In the genomic region with DNA sequence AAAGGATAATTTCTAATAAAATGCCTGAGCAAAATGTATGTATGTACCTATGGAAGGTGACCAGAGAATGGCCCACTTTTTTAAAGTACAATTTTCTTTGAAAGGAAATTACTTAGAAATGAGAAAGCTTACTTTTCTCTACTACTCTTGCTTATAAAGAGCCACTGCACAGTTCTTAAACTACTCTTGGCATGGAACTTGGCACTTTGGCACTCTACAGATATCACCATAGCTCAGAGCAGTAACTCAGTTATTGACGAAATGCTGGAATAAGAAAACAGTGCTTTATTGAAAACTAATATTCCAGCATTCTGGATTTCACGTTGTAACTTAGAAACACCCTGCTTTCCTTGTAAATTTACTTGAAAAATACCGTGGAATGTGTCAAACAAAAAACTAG, we compare ENCODE assay signal across 17 mouse cellular contexts. TPM values are rescaled to one million over a fixed set of nuclear protein-coding genes. Genes with fewer than 3 reads are reported as not detected.
DNase-seq lines count a peak whose midpoint lies in the region; ATAC-seq and TF ChIP-seq lines count a peak whose summit lies in the region.
"Had no signal": no experiment of that assay in that cellular context is flagged by ENCODE, and none has a peak within 500 bp of the region (broad histone marks: within the 10 kb centered on the region; RNA-seq: fewer than 3 reads in every experiment).

No protein-coding gene starts in this region.

- TF ChIP-seq EP300 in liver, embryonic 14.5 days (IDR thresholded peaks at IDR 0.05; ENCODE audit: low read depth): no peak

- no peak overlapping the region for H3K27ac ChIP-seq in embryonic facial prominence, embryonic 13.5 days
- H3K27ac ChIP-seq in embryonic facial prominence, embryonic 10.5 days (replicated peaks): no peak overlapping the region
- no peak overlapping the region for H3K27ac ChIP-seq in heart, embryonic 15.5 days
- no peak overlapping the region for H3K27ac ChIP-seq in liver, embryonic 12.5 days
- no peak overlapping the region for H3K27ac ChIP-seq in liver, embryonic 11.5 days (ENCODE audit: low read depth, low read length)
- H3K27ac ChIP-seq in liver, embryonic 14.5 days: no peak overlapping the region
- H3K27ac ChIP-seq: heart, embryonic 10.5 days; hindbrain, embryonic 13.5 days; left cerebral cortex, adult 2 months; limb, embryonic 13.5 days had no signal

- H3K4me3 ChIP-seq in embryonic facial prominence, embryonic 13.5 days: no peak overlapping the region
- H3K4me3 ChIP-seq in embryonic facial prominence, embryonic 10.5 days: no peak overlapping the region
- no peak overlapping the region for H3K4me3 ChIP-seq in heart, embryonic 15.5 days
- no peak overlapping the region for H3K4me3 ChIP-seq in liver, embryonic 12.5 days
- H3K4me3 ChIP-seq in liver, embryonic 11.5 days (ENCODE audit: low read depth, low read length): no peak overlapping the region
- no peak overlapping the region for H3K4me3 ChIP-seq in liver, embryonic 14.5 days (ENCODE audit: insufficient read depth in 1 of 2, low read depth in 2 of 2, low read length in 2 of 2)

- H3K36me3 ChIP-seq in embryonic facial prominence, embryonic 13.5 days: peaks cover 4% of the 10 kb centered on the region
- H3K36me3 ChIP-seq in embryonic facial prominence, embryonic 10.5 days (replicated peaks): peaks cover 12% of the 10 kb centered on the region
- H3K36me3 ChIP-seq in heart, embryonic 15.5 days: peaks cover under 1% of the 10 kb centered on the region; the same call in 1 of the 2 replicates
- H3K36me3 ChIP-seq in liver, embryonic 12.5 days: peaks cover 25% of the 10 kb centered on the region
- peaks cover 4% of the 10 kb centered on the region; the same call in 1 of the 2 replicates for H3K36me3 ChIP-seq in liver, embryonic 11.5 days (ENCODE audit: control insufficient read depth, insufficient read depth, low read length)
- H3K36me3 ChIP-seq in liver, embryonic 14.5 days (replicated peaks; ENCODE audit: control insufficient read depth, insufficient read depth, low read depth): peaks cover 6% of the 10 kb centered on the region

- TF ChIP-seq CTCF in liver, embryonic 14.5 days (IDR thresholded peaks at IDR 0.05; ENCODE audit: low read depth): no peak

- no peaks in the 10 kb centered on the region for H3K9me3 ChIP-seq in embryonic facial prominence, embryonic 13.5 days
- no peaks in the 10 kb centered on the region for H3K9me3 ChIP-seq in embryonic facial prominence, embryonic 10.5 days
- no peaks in the 10 kb centered on the region for H3K9me3 ChIP-seq in heart, embryonic 15.5 days (replicated peaks)
- H3K9me3 ChIP-seq in liver, embryonic 12.5 days (replicated peaks): no peaks in the 10 kb centered on the region
- no peaks in the 10 kb centered on the region for H3K9me3 ChIP-seq in liver, embryonic 11.5 days (ENCODE audit: control insufficient read depth, low read length)
- H3K9me3 ChIP-seq in liver, embryonic 14.5 days (ENCODE audit: control insufficient read depth, low read length): no peaks in the 10 kb centered on the region
- H3K9me3 ChIP-seq: heart, embryonic 10.5 days; hindbrain, embryonic 13.5 days; limb, embryonic 13.5 days had no signal

- no peak for DNase-seq in embryonic facial prominence, embryonic 10.5 days (ENCODE audit: low spot score)
- DNase-seq in heart, postnatal 10 days: no peak
- DNase-seq in liver, embryonic 11.5 days (ENCODE audit: low spot score): no peak
- DNase-seq in liver, embryonic 14.5 days (ENCODE audit: low read depth in 3 of 3, low spot score in 3 of 3): no peak
- no peak for DNase-seq in urinary bladder, postnatal 4 days (ENCODE audit: low spot score in 2 of 2)
- DNase-seq: cerebellum, postnatal 14 days; gastrocnemius, postnatal 14 days; right cerebral cortex, postnatal 14 days; thymus, postnatal 25 days had no signal

- H3K9ac ChIP-seq in embryonic facial prominence, embryonic 13.5 days: no peak overlapping the region
- H3K9ac ChIP-seq in heart, embryonic 15.5 days: no peak overlapping the region
- H3K9ac ChIP-seq in liver, embryonic 12.5 days: no peak overlapping the region
- H3K9ac ChIP-seq in liver, embryonic 11.5 days (ENCODE audit: low read depth, low read length): no peak overlapping the region
- H3K9ac ChIP-seq in liver, embryonic 14.5 days (replicated peaks): no peak overlapping the region
- H3K9ac ChIP-seq: hindbrain, embryonic 13.5 days; limb, embryonic 13.5 days had no signal

- H3K27me3 ChIP-seq in embryonic facial prominence, embryonic 13.5 days: no peaks in the 10 kb centered on the region
- no peaks in the 10 kb centered on the region for H3K27me3 ChIP-seq in embryonic facial prominence, embryonic 10.5 days (replicated peaks; ENCODE audit: low read depth, poor library complexity, severe bottlenecking)
- no peaks in the 10 kb centered on the region for H3K27me3 ChIP-seq in heart, embryonic 15.5 days
- H3K27me3 ChIP-seq in liver, embryonic 12.5 days (replicated peaks): no peaks in the 10 kb centered on the region
- no peaks in the 10 kb centered on the region for H3K27me3 ChIP-seq in liver, embryonic 11.5 days (replicated peaks; ENCODE audit: control insufficient read depth, insufficient read depth, low read length)
- H3K27me3 ChIP-seq in liver, embryonic 14.5 days (ENCODE audit: control insufficient read depth, insufficient read depth, low read length): no peaks in the 10 kb centered on the region
- H3K27me3 ChIP-seq: hindbrain, embryonic 13.5 days; limb, embryonic 13.5 days had no signal

- peak overlapping the region; percentile 40; the same call in 1 of the 2 replicates for H3K4me2 ChIP-seq in embryonic facial prominence, embryonic 13.5 days
- H3K4me2 ChIP-seq in heart, embryonic 15.5 days: 0 out of 2 replicates have a peak overlapping the region, but pooled peaks have one; percentile 4
- H3K4me2 ChIP-seq in liver, embryonic 12.5 days: peak overlapping the region; percentile 50; the same call in 1 of the 2 replicates
- H3K4me2 ChIP-seq in liver, embryonic 11.5 days: no peak overlapping the region
- H3K4me2 ChIP-seq in liver, embryonic 14.5 days (ENCODE audit: low read depth): peak overlapping the region; percentile 97

- peaks cover 24% of the 10 kb centered on the region for H3K4me1 ChIP-seq in embryonic facial prominence, embryonic 13.5 days
- H3K4me1 ChIP-seq in embryonic facial prominence, embryonic 10.5 days: peaks cover 32% of the 10 kb centered on the region
- peaks cover 54% of the 10 kb centered on the region for H3K4me1 ChIP-seq in heart, embryonic 15.5 days (replicated peaks)
- peaks cover 58% of the 10 kb centered on the region for H3K4me1 ChIP-seq in liver, embryonic 12.5 days
- peaks cover 24% of the 10 kb centered on the region for H3K4me1 ChIP-seq in liver, embryonic 11.5 days (replicated peaks; ENCODE audit: control insufficient read depth, insufficient read depth, low read length)
- peaks cover 17 to 33% of the 10 kb centered on the region in 2 experiments for H3K4me1 ChIP-seq in liver, embryonic 14.5 days (replicated peaks; ENCODE audit: control insufficient read depth in 2 of 2, insufficient read depth in 2 of 2, low read length in 1 of 2)

- no peak for ATAC-seq in embryonic facial prominence, embryonic 13.5 days (ENCODE audit: insufficient number of reproducible peaks, insufficient read depth, low FRiP score, low TSS enrichment, low read depth)
- no peak for ATAC-seq in heart, embryonic 15.5 days (replicated peaks; ENCODE audit: insufficient number of reproducible peaks, insufficient read depth, low FRiP score, low read depth)
- no peak for ATAC-seq in liver, embryonic 12.5 days
- no peak for ATAC-seq in liver, embryonic 11.5 days (replicated peaks; ENCODE audit: low FRiP score)
- ATAC-seq in liver, embryonic 14.5 days (ENCODE audit: insufficient read depth): no peak
- ATAC-seq: intestine, postnatal 0 days had no signal

- intact Hi-C loops in heart, postnatal 10 days (cut with DNase I): loop anchor here (5.0 to 10.0 kb wide), 2 partner anchors 145 to 512 kb away; a partner anchor contains a TSS

- 75% methylated on average over 3 of the region's 3 CpGs for WGBS in embryonic facial prominence, embryonic 13.5 days
- 90% methylated on average over 3 of the region's 3 CpGs for WGBS in embryonic facial prominence, embryonic 10.5 days
- 74% methylated on average over 3 of the region's 3 CpGs for WGBS in heart, embryonic 15.5 days
- WGBS in liver, embryonic 12.5 days (ENCODE audit: insufficient replicate concordance): 81% methylated on average over 3 of the region's 3 CpGs
- 85% methylated on average over 3 of the region's 3 CpGs for WGBS in liver, embryonic 11.5 days
- 83% methylated on average over 3 of the region's 3 CpGs for WGBS in liver, embryonic 14.5 days (ENCODE audit: insufficient replicate concordance)

RNA-seq across cellular contexts. Expression of a gene that starts 3.0 kb away (rescaled TPM):
- polyA plus RNA-seq in embryonic facial prominence, embryonic 13.5 days (2015; fragmentation: Nextera tagmentation; extraction: Ambion mirVana): 87.0 and 89.7 TPM in 2 replicates
- 65.7 and 68.5 TPM in 2 replicates for polyA plus RNA-seq in embryonic facial prominence, embryonic 10.5 days (2016; fragmentation: Nextera tagmentation; extraction: Ambion mirVana)
- 133 and 152 TPM in 2 replicates for polyA plus RNA-seq in heart, embryonic 15.5 days (2015; fragmentation: Nextera tagmentation; extraction: Ambion mirVana)
- total RNA-seq in heart, postnatal 10 days (2021): 100 to 1,000 TPM; 288 to 292 TPM
- 88.6 and 88.7 TPM in 2 replicates for polyA plus RNA-seq in liver, embryonic 12.5 days (2016; fragmentation: Nextera tagmentation; extraction: Ambion mirVana)
- polyA plus RNA-seq in liver, embryonic 11.5 days (2014; fragmentation: Nextera tagmentation; extraction: Ambion mirVana): 97.7 and 100 TPM in 2 replicates
- polyA plus RNA-seq in liver, embryonic 14.5 days (2012; rRNA removed): 7.8 and 11.7 TPM in 2 replicates
- 74.4 and 80.3 TPM in 2 replicates for polyA plus RNA-seq in liver, embryonic 14.5 days (2014; fragmentation: Nextera tagmentation; extraction: Ambion mirVana)

RNA-seq across cellular contexts. Expression of a gene that starts 43.7 kb away (rescaled TPM):
- 0.56 and 0.95 TPM in 2 replicates for polyA plus RNA-seq in embryonic facial prominence, embryonic 13.5 days (2015; fragmentation: Nextera tagmentation; extraction: Ambion mirVana)
- not detected in 2 replicates for polyA plus RNA-seq in embryonic facial prominence, embryonic 10.5 days (2016; fragmentation: Nextera tagmentation; extraction: Ambion mirVana)
- polyA plus RNA-seq in heart, embryonic 15.5 days (2015; fragmentation: Nextera tagmentation; extraction: Ambion mirVana): 17.3 and 19.6 TPM in 2 replicates
- 1 to 10 TPM; 4.8 to 5.8 TPM for total RNA-seq in heart, postnatal 10 days (2021)
- 3.0 and 3.3 TPM in 2 replicates for polyA plus RNA-seq in liver, embryonic 12.5 days (2016; fragmentation: Nextera tagmentation; extraction: Ambion mirVana)
- polyA plus RNA-seq in liver, embryonic 11.5 days (2014; fragmentation: Nextera tagmentation; extraction: Ambion mirVana): 3.0 and 3.1 TPM in 2 replicates
- polyA plus RNA-seq in liver, embryonic 14.5 days (2012; rRNA removed): 4.0 and 5.4 TPM in 2 replicates
- polyA plus RNA-seq in liver, embryonic 14.5 days (2014; fragmentation: Nextera tagmentation; extraction: Ambion mirVana): 3.0 and 4.2 TPM in 2 replicates
